Mouse (Mus musculus) CH12.LX (cell line): ENCODE data around the gene Tle2.

Experiments
- CTCF ChIP-seq, 2 experiments: IDR thresholded peaks in 1 of 2; conservative IDR thresholded peaks in 1 of 2; 2 replicates each; pipeline ENCODE4 v1.5.1; 2011 to 2012; ENCODE audit warnings: low read depth in 2 of 2, low read length in 2 of 2, improper control_type of control experiment in 1 of 2, inconsistent platforms in 1 of 2, mild to moderate bottlenecking in 1 of 2, moderate library complexity in 1 of 2
- HCFC1 ChIP-seq: IDR thresholded peaks from 2 replicates; pipeline ENCODE4 v1.6.1; 2012; ENCODE audit warnings: low read depth, mild to moderate bottlenecking, inconsistent platforms, low read length, improper control_type of control experiment
- NELFE ChIP-seq: IDR thresholded peaks from 2 replicates; pipeline ENCODE4 v1.6.1; 2011; ENCODE audit warnings: low read depth, low read length, improper control_type of control experiment
- POLR2A ChIP-seq: IDR thresholded peaks from 2 replicates; pipeline ENCODE4 v1.6.1; 2011; ENCODE audit warnings: low read depth, mild to moderate bottlenecking, improper control_type of control experiment, low read length
- RCOR1 ChIP-seq: conservative IDR thresholded peaks from 2 replicates; pipeline ENCODE4 v1.6.1; 2012; ENCODE audit warnings: low read depth, mild to moderate bottlenecking, inconsistent platforms, low read length, improper control_type of control experiment

DNA sequence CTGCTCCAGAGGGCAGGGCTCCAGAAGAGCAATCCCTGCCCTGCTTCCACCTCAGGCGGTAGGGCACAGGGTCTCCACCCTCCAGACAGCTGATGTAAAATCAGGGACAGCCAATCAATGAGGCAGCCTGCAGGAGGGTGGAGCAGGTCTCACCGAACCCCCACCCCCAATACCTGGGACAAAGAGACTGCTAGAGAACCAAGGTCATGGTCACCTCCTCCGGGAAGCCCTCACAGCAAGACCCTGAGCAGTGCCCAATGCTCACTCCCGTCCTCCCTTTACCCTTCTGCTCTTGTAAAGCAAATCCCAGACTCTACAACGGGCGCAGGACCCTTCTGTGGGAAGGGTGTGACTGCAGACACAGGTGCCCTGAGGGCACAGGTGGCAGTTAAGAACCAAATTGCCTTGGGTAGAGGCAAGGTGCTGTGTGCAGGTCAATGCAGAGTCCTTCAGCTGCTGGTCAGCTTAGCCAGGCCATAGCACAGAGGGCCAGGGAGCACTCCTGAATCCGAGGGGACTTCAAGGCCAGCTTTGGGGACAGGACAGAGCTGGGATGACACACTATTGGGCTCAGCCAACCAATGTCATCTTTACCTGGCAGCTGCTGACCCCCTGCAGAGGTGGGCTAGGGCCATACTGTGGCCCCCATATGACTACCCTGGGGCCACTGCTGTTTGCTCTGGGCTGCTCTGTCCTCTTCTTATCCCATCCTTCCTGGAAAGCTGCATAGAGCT lies 31.5 kb upstream of the Tle2 start:
- TF ChIP-seq HCFC1 (no peak), POLR2A (no peak), NELFE (no peak), RCOR1 (no peak), CTCF (conservative IDR thresholded peaks at IDR 0.05 in 1 of 2, IDR thresholded peaks at IDR 0.05 in 1 of 2; ENCODE audit: low read depth in 2 of 2, low read length in 2 of 2) (no peak)
